Mouse (Mus musculus) forebrain, embryonic 14.5 days (tissue): Measurements from ENCODE around the gene Nme7. TPM values are rescaled to one million over a fixed set of nuclear protein-coding genes. Genes with fewer than 3 reads are reported as not detected.

Experiments
- ATAC-seq: fragments of 200-750 bp; cut with Nextera tagmentation; 2 replicates; pipeline ENCODE4 v1.8.0; 2017; ENCODE audit warnings: mild to moderate bottlenecking, moderate library complexity
- DNase-seq: peaks from one replicate; pipeline ENCODE4 v3.0.0-alpha.2; 2015; ENCODE audit warnings: low spot score
- H3K27ac ChIP-seq: fragments of 300-500 bp; sonication (generic); 2 replicates; pipeline ENCODE4 v1.5.1; 2014; ENCODE audit warnings: low read depth, mild to moderate bottlenecking, control low read depth, low read length, moderate library complexity
- H3K27me3 ChIP-seq: fragments of 300-500 bp; sonication (generic); replicated peaks from 2 replicates; pipeline ENCODE4 v1.6.1; 2014; ENCODE audit warnings: low read length, control low read depth, mixed read lengths; ENCODE audit not compliant: control insufficient read depth, insufficient read depth
- H3K36me3 ChIP-seq: fragments of 300-500 bp; sonication (generic); 2 replicates; pipeline ENCODE4 v1.6.1; 2014; ENCODE audit warnings: low read length, control low read depth; ENCODE audit not compliant: control insufficient read depth, insufficient read depth
- H3K4me1 ChIP-seq: fragments of 300-500 bp; sonication (generic); 2 replicates; pipeline ENCODE4 v1.6.1; 2014; ENCODE audit warnings: antibody characterized with exemption, low read length, control low read depth; ENCODE audit not compliant: control insufficient read depth, insufficient read depth
- H3K4me2 ChIP-seq: fragments of 300-500 bp; sonication (generic); 2 replicates; pipeline ENCODE4 v1.6.1; 2014; ENCODE audit warnings: mild to moderate bottlenecking, control low read depth, low read length
- H3K4me3 ChIP-seq: fragments of 300-500 bp; sonication (generic); 2 replicates; pipeline ENCODE4 v1.5.1; 2014; ENCODE audit warnings: low read depth, low read length, control low read depth
- H3K9ac ChIP-seq: fragments of 300-500 bp; sonication (generic); 2 replicates; pipeline ENCODE4 v1.6.1; 2014; ENCODE audit warnings: mild to moderate bottlenecking, low read length, control low read depth, moderate library complexity
- H3K9me3 ChIP-seq: fragments of 300-500 bp; sonication (generic); replicated peaks from 2 replicates; pipeline ENCODE4 v1.6.1; 2016; ENCODE audit warnings: low read length, control low read depth, mixed read lengths; ENCODE audit not compliant: control insufficient read depth
- WGBS: fragments of 180-500 bp; shearing (Covaris S2); extraction: QIAGEN DNeasy Blood & Tissue Kit; methylation state at CpG from one replicate; pipeline ENCODE4 v1.1.7; 2014; 5-methylcytosine and 5-hydroxymethylcytosine counted together
- polyA plus RNA-seq: library from polyadenylated mRNA; unstranded; fragments of >200 nt; fragmentation: Nextera tagmentation; extraction: Ambion mirVana; gene quantifications from 2 replicates; pipeline ENCODE4 v1.2.1, GENCODE M21; 2014

Nme7 gene
- polyA plus RNA-seq, 1 experiment from 2014 or later: 45.6 TPM

DNA sequence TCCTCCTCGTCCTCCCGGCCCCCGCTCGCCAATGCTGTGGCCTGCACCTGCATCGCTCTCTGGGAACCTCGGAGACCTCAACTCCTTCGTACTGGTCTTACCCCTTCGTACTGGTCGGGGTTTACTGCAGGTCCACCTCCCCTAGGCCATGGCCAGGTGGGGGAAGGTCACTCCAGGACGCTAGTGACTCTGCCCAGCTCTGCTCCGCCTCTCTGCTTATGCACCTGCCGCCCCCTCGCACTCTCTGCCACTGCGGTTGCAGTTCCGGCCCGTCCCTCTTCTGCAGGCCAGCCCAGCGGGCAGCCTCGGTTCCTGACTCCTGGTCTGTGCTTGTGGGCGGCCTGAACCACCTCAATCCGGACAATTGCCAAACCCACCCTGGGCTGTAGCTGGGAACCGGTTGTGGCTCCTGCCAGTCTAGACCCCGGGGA lies 154.7 kb downstream of the Nme7 start:
- H3K27me3 ChIP-seq: no peaks in the 10 kb centered on the region
- H3K9ac ChIP-seq: peak overlapping the region; percentile 84
- DNase-seq: no peak
- ATAC-seq: no peak
- H3K36me3 ChIP-seq: no peaks in the 10 kb centered on the region
- H3K4me2 ChIP-seq: peak overlapping the region; percentile 76
- H3K4me1 ChIP-seq: peaks cover 26% of the 10 kb centered on the region
- peak overlapping the region; percentile 66 for H3K4me3 ChIP-seq
- 3% methylated on average over 22 of the region's 22 CpGs for WGBS
- no peaks in the 10 kb centered on the region for H3K9me3 ChIP-seq
- H3K27ac ChIP-seq: peak overlapping the region; percentile 92

DNA sequence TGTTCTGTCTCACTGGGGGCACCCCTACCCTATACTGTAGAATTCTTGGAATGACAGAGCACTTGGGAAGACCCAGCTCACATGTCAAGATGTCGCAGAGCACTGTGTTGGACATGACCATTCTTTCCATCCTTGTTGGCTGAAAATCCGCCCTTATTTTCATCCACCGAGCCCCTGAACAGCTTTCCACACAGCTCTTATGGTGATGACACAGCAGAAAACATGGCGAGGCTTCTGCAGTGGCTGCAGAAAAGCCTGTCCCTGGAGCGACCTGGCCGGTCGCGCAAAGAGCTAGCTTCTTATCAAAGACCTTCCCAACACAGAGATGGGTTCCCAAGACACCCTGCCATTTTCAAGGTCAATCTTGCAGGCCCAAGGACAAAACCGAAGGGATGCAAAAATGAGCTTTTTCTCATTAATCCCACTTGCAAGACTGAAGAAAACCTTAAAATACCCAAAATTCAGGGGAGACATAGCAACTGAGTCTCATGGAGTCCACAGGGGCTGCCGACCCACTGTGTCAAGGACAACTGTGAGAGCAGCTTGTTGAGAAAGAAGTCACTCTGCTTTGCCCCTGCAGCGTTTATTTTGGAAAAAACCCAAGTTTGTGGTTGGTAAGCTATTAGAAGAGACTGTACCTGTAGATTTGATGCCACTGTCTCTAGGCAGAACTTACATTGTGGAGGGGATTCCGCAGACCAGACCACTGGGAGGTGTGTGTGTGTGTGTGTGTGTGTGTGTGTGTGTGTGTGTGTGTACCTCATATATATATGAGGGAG lies 155.4 kb downstream of the Nme7 start:
- no peaks in the 10 kb centered on the region for H3K36me3 ChIP-seq
- 56% methylated on average over 12 of the region's 12 CpGs for WGBS
- H3K4me3 ChIP-seq: peak overlapping the region; percentile 66
- peak overlapping the region; percentile 76 for H3K4me2 ChIP-seq
- DNase-seq: no peak
- no peak for ATAC-seq
- no peaks in the 10 kb centered on the region for H3K9me3 ChIP-seq
- H3K27ac ChIP-seq: peak overlapping the region; percentile 24; the same call in 1 of the 2 replicates
- no peak overlapping the region; the same call in 1 of the 2 replicates for H3K9ac ChIP-seq
- H3K27me3 ChIP-seq: no peaks in the 10 kb centered on the region
- peaks cover 26% of the 10 kb centered on the region for H3K4me1 ChIP-seq

DNA sequence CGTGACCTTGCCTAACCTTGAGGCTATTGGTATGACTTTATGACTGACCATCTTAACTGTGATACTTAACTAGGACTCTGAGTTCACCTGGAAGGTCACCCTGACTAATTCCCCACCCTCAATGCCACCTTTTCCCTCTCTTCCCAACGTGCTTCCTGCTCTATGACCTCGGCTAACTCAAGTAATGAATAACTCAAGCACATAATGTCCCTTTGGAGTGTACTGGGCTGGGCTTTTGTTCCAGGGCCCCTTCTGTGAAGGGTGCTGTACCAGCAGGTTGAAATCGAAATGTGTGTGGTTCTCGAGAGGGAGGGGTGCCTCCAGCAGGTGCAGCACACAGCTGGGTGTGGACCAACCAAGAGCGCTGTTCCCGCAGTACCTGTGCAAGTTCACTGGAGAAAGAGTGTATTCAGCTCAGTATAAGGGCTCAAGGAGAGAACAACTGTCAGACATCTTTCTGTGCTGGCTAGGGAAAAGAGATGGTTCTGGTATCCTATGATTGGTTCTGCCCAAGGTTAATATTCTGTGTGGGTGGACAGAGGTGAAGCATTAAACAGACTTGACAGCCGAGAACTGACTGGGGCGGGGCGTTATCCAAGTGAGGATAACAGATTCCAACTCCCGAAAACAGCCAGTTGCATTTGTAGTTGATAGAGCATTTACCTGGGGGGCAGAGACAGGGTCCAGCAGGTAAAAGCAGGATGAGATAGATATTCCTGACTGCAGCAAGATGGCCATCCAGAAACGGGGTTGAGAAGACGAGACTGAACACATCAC lies 157.2 kb downstream of the Nme7 start:
- Histone ChIP-seq H3K27ac (no peak overlapping the region; the same call in 1 of the 2 replicates), H3K9me3 (no peaks in the 10 kb centered on the region), H3K4me2 (no peak overlapping the region), H3K4me1 (peaks cover 20% of the 10 kb centered on the region), H3K36me3 (no peaks in the 10 kb centered on the region), H3K27me3 (no peaks in the 10 kb centered on the region), H3K9ac (no peak overlapping the region), H3K4me3 (no peak overlapping the region)
- ATAC-seq (no peak), DNase-seq (no peak)
- 76% methylated on average over 13 of the region's 13 CpGs for WGBS

DNA sequence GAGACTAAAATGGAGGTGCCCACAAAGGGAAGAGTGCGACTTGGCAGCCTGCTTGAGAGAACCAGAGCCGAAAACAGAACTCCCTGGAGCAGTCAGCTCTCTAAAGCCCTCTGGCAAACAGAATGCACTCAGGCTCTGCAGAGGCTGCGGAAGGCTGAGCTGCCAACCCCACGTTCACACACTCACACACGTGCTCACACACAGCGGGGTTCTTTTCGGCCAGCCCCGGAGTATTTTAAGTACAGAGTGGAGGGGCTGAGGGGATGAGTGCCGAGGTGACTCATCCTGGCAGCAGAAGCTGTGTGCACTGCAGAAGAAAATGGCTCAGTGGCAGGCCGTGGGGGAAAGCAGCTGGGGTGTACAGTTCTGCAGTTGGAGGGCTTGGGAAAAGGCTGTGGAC lies 157.8 kb downstream of the Nme7 start:
- ATAC-seq (no peak), DNase-seq (peak; percentile 44)
- no peak overlapping the region for H3K9ac ChIP-seq
- no peaks in the 10 kb centered on the region for H3K27me3 ChIP-seq
- no peak overlapping the region for H3K27ac ChIP-seq
- no peak overlapping the region for H3K4me3 ChIP-seq
- no peaks in the 10 kb centered on the region for H3K36me3 ChIP-seq
- WGBS: 31% methylated on average over 10 of the region's 10 CpGs
- H3K4me2 ChIP-seq: peak overlapping the region; percentile 14; the same call in 1 of the 2 replicates
- H3K4me1 ChIP-seq: peaks cover 16% of the 10 kb centered on the region
- no peaks in the 10 kb centered on the region for H3K9me3 ChIP-seq

DNA sequence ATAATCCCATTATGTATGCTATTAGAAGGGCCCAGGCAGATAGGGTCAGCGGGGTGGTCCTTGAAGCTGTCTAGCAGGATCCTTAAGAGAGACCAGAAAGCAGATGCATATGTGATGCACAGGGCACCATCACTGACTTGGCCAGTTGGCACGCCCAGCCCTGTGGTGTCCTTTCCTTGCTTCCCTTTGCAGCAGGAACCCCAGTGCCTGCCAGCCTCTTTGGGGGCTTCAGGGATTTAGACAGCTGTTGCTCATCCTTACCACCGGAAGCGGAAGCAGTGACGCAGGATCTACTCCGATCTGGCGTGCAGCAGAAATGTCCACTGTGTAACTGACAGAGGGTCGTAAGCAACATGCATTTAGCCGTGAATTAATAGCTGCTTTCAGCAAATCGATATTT lies 163.5 kb downstream of the Nme7 start:
- H3K9ac ChIP-seq: no peak overlapping the region
- DNase-seq: no peak
- WGBS: 93% methylated on average over 10 of the region's 10 CpGs
- H3K36me3 ChIP-seq: no peaks in the 10 kb centered on the region
- no peaks in the 10 kb centered on the region for H3K9me3 ChIP-seq
- no peaks in the 10 kb centered on the region for H3K27me3 ChIP-seq
- no peak overlapping the region for H3K4me3 ChIP-seq
- no peak overlapping the region for H3K4me2 ChIP-seq
- no peaks in the 10 kb centered on the region for H3K4me1 ChIP-seq
- H3K27ac ChIP-seq: no peak overlapping the region
- ATAC-seq: no peak

DNA sequence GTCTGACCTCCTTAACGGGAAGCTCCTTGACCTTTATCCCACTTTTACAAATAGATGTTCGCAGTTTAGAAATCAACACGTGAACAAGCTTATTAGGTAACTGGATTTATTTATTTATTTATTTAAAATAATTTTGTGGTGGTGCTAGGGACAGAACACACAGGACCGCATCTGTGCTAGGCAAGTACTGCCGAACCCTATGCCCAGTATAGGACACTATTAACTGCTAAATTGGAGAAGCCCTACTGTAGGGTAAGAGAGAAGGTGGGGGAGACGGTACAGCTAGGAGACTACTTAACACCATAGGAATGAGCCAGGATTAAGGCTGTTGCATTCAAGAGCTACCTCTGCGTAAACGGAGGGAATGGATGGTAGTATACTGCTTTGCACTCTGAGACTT lies 164.4 kb downstream of the Nme7 start:
- no peak for DNase-seq
- 83% methylated on average over 8 of the region's 8 CpGs for WGBS

DNA sequence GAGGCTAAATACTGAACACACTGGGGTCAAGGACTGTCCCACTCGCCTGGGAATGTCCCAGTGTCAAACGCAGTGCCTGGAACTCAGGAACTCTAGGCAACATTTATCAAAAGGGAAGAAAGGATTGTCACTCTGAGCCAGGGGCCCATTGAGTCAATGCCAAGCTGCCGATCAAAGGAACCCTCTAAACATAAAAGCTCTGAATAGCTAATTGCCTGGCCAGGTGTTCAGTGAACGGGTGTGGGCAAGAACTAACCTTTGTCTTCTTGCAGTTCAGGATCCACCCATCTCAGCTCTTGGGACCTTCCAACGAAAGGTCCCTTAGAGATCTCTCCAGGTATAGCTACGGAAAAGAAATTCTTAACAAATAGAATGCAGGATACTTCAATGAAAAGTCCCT lies 167.1 kb downstream of the Nme7 start:
- Histone ChIP-seq H3K4me1 (no peaks in the 10 kb centered on the region), H3K36me3 (no peaks in the 10 kb centered on the region), H3K4me3 (no peak overlapping the region), H3K4me2 (no peak overlapping the region), H3K9me3 (no peaks in the 10 kb centered on the region), H3K27ac (no peak overlapping the region), H3K27me3 (no peaks in the 10 kb centered on the region), H3K9ac (no peak overlapping the region)
- DNase-seq (no peak), ATAC-seq (no peak)
- 26% methylated on average over 6 of the region's 6 CpGs for WGBS

More for the DNA sequence above, 164.4 kb downstream of the Nme7 start:
- Histone ChIP-seq H3K4me2 (no peak overlapping the region), H3K9ac (no peak overlapping the region), H3K9me3 (no peaks in the 10 kb centered on the region), H3K4me1 (no peaks in the 10 kb centered on the region), H3K27ac (no peak overlapping the region), H3K36me3 (no peaks in the 10 kb centered on the region), H3K4me3 (no peak overlapping the region), H3K27me3 (no peaks in the 10 kb centered on the region)
- no peak for ATAC-seq

DNA sequence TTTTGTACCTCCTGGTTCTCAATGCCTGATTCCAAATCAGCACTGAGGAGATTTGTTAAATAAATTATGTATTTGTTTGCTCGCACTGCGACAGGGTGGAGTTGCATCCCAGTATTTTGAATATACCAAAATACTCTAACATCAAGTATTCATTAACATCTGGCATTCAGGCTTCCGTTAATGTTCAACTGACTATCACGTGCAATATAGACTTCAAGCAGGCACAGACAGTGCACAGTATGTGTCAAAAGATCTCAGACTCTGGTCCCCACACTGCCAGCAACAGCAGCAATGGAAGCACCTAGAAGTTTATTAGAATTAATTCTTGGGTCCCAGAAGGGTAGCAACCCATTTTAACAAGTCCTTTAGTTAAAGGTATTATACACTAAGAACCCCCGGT lies 167.7 kb downstream of the Nme7 start:
- H3K4me3 ChIP-seq: no peak overlapping the region
- no peak for DNase-seq
- no peaks in the 10 kb centered on the region for H3K4me1 ChIP-seq
- no peaks in the 10 kb centered on the region for H3K9me3 ChIP-seq
- 94% methylated on average over 5 of the region's 5 CpGs for WGBS
- no peaks in the 10 kb centered on the region for H3K27me3 ChIP-seq
- no peak for ATAC-seq
- no peak overlapping the region for H3K27ac ChIP-seq
- H3K36me3 ChIP-seq: no peaks in the 10 kb centered on the region
- no peak overlapping the region for H3K9ac ChIP-seq
- no peak overlapping the region for H3K4me2 ChIP-seq

DNA sequence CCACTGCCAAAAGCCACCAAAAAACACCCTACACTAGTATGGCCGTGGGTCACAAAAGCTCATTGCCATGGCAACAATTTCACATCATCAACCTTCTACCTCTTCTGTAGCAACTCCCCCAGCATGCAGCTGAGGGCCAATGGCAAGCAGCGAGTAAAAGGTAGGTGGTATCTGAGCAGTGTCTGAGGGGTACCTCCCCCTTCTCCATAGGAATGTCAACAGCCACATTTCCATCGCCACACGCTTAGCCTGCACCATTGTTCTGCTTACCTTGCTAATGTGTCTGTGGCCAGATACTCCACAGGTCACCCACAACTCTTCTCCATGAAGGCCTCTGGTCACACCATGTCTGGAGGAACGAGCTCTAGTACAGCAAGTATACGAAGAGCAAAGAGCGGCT lies 169.5 kb downstream of the Nme7 start:
- DNase-seq: no peak
- WGBS: 95% methylated on average over 7 of the region's 7 CpGs
- Histone ChIP-seq H3K27ac (no peak overlapping the region), H3K9me3 (no peaks in the 10 kb centered on the region), H3K36me3 (no peaks in the 10 kb centered on the region), H3K4me3 (no peak overlapping the region), H3K27me3 (no peaks in the 10 kb centered on the region), H3K4me2 (no peak overlapping the region), H3K9ac (no peak overlapping the region), H3K4me1 (no peaks in the 10 kb centered on the region)
- no peak for ATAC-seq
